Mouse (Mus musculus): ENCODE data around the gene Setd4. TPM values are rescaled to one million over a fixed set of nuclear protein-coding genes. Genes with fewer than 3 reads are reported as not detected.

The Setd4 gene
- total RNA-seq (2014; rRNA removed) (9.7 and 10.1 TPM in 2 replicates), polyA plus RNA-seq (2012; rRNA removed) (7.9 and 10.4 TPM in 2 replicates)

DNA sequence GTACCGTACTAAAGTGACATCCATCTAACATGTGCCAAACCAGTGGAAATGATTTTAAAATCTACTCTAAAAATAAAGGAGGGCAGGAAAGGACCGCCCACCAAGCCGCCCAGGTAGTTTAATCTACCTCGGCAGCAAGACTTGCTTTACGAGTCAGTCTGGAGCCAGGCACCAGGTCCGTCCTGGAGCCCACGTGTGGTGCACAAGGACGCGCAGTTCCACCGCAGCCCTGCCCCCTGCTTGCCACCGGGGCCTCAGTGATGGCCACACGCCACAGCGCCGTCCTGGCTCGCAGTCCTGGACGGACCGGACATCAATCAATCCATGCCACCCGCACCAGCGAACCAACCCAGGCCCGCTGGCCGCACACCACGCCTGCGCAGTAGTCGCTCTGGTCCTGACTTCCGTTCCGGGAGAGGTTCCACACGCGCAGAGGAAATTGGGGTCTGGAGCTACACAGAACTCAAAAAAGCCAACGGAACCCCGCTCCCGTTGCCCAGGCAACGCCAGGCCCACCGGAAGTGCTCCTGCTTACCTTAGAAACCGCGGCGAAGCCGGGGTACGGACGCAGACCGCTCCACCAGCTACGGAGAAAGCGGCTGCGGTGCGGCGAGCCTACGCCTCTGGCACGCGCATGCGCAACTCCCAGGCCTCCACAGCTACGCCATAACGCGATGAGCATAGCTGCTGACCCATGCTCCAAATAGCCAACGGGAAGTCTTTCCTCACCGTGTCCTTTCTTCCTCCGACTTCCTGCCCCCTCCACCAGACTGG lies at the start of gene Setd4:
TSS of gene Setd4 (minus strand) at position 625 of the 774 bp plus-strand sequence.
- Histone ChIP-seq H3K4me1 (ENCODE audit: control insufficient read depth, insufficient read depth, low read length) (peaks cover 12% of the 10 kb centered on the region), H3K4me3 (ENCODE audit: insufficient read depth, low read depth, low read length) (peak within 1 kb of the TSS; percentile 68), H3K27ac (replicated peaks; ENCODE audit: insufficient read depth, low read depth, low read length) (peak within 1 kb of the TSS; percentile 84), H3K36me3 (ENCODE audit: control insufficient read depth, insufficient read depth, low read length) (no peaks in the 10 kb centered on the region), H3K9ac (ENCODE audit: low read depth, low read length) (peak within 1 kb of the TSS; percentile 72), H3K27me3 (ENCODE audit: control insufficient read depth, insufficient read depth, low read length) (no peaks in the 10 kb centered on the region), H3K79me2 (ENCODE audit: control insufficient read depth, insufficient read depth, low read length) (no peaks in the 10 kb centered on the region)
- DNase-seq (ENCODE audit: extremely low read depth, low read depth, low spot score), result peak; percentile 95
- WGBS, result under 1% methylated on average over 55 of the region's 55 CpGs
- TF ChIP-seq CTCF (IDR thresholded peaks at IDR 0.05; ENCODE audit: low read depth, low read length) (no peak), POLR2A (IDR thresholded peaks at IDR 0.05; ENCODE audit: extremely low read depth, insufficient read depth, low read length) (peak; percentile 79; the same call in 1 of the 2 replicates)

DNA sequence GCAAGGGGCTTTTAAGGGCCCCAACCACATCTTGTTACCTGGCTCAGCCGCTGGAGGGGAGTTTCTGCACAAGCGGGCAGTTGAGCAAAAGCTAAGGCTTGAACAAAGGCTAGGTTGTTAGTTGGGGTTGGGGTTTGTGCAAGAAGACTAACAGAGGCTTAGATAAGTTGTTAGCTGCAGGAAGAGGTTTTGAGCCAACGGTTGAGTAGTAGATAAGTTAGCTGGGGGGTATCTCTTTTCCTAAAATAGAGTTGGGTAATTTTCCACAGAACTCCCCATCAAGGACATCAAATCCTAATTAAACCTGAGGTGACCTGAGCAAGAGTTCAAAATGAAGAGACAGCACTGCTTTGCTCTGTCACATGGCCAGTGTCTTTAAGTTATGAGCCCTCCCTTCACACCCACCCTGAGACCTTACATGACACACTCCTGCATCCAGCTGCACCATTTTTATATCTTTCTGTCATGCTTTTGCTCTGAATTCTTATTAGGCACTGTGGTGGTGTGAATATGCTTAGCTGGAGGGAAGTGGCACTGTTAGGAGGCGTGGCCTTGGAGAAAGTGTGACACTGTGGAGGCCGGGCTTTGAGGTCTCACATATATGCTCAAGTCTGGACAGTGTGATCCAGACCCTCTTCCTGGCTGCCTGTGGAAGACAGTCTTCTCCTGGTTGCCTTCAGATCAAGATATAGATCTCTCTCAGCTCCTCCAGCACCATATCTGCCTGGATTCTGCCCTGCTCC lies 44.7 kb upstream of the Setd4 start:
- WGBS, result 77% methylated on average over 5 of the region's 5 CpGs
- no peak for DNase-seq (ENCODE audit: extremely low read depth, low read depth, low spot score)

GRCm38 (mm10) chr16:93644006-93644405 lies 40.1 kb upstream of the Setd4 start:
- no peaks in the 10 kb centered on the region for H3K4me1 ChIP-seq (ENCODE audit: control insufficient read depth, insufficient read depth, low read length)
- no peaks in the 10 kb centered on the region for H3K79me2 ChIP-seq (ENCODE audit: control insufficient read depth, insufficient read depth, low read length)
- H3K36me3 ChIP-seq (ENCODE audit: control insufficient read depth, insufficient read depth, low read length), result no peaks in the 10 kb centered on the region
- no peak overlapping the region for H3K27ac ChIP-seq (replicated peaks; ENCODE audit: insufficient read depth, low read depth, low read length)
- no peaks in the 10 kb centered on the region for H3K27me3 ChIP-seq (ENCODE audit: control insufficient read depth, insufficient read depth, low read length)
- TF ChIP-seq POLR2A (IDR thresholded peaks at IDR 0.05; ENCODE audit: extremely low read depth, insufficient read depth, low read length) (no peak), CTCF (IDR thresholded peaks at IDR 0.05; ENCODE audit: low read depth, low read length) (no peak)
- H3K9ac ChIP-seq (ENCODE audit: low read depth, low read length), result no peak overlapping the region
- 38% methylated on average over 4 of the region's 4 CpGs for WGBS
- peak; percentile 8 for DNase-seq (ENCODE audit: extremely low read depth, low read depth, low spot score)
- H3K4me3 ChIP-seq (ENCODE audit: insufficient read depth, low read depth, low read length), result no peak overlapping the region

More for the DNA sequence above, 44.7 kb upstream of the Setd4 start:
- H3K4me1 ChIP-seq (ENCODE audit: control insufficient read depth, insufficient read depth, low read length), result no peaks in the 10 kb centered on the region
- TF ChIP-seq CTCF (IDR thresholded peaks at IDR 0.05; ENCODE audit: low read depth, low read length), result no peak
- no peak for TF ChIP-seq POLR2A (IDR thresholded peaks at IDR 0.05; ENCODE audit: extremely low read depth, insufficient read depth, low read length)
- H3K79me2 ChIP-seq (ENCODE audit: control insufficient read depth, insufficient read depth, low read length), result no peaks in the 10 kb centered on the region
- no peaks in the 10 kb centered on the region for H3K36me3 ChIP-seq (ENCODE audit: control insufficient read depth, insufficient read depth, low read length)
- H3K27me3 ChIP-seq (ENCODE audit: control insufficient read depth, insufficient read depth, low read length), result no peaks in the 10 kb centered on the region
- H3K27ac ChIP-seq (replicated peaks; ENCODE audit: insufficient read depth, low read depth, low read length), result no peak overlapping the region
- no peak overlapping the region for H3K9ac ChIP-seq (ENCODE audit: low read depth, low read length)
- H3K4me3 ChIP-seq (ENCODE audit: insufficient read depth, low read depth, low read length), result no peak overlapping the region

GRCm38 (mm10) chr16:93627761-93628400 lies 24.0 kb upstream of the Setd4 start, which contains the start of gene Gm5678:
Gene Gm5678 (plus strand): TSS chr16:93628097.
- WGBS, result 83% methylated on average over 23 of the region's 23 CpGs
- Histone ChIP-seq H3K4me3 (ENCODE audit: insufficient read depth, low read depth, low read length) (no peak within 1 kb of the TSS), H3K79me2 (ENCODE audit: control insufficient read depth, insufficient read depth, low read length) (no peaks in the 10 kb centered on the region), H3K27me3 (ENCODE audit: control insufficient read depth, insufficient read depth, low read length) (no peaks in the 10 kb centered on the region), H3K36me3 (ENCODE audit: control insufficient read depth, insufficient read depth, low read length) (no peaks in the 10 kb centered on the region), H3K9ac (ENCODE audit: low read depth, low read length) (no peak within 1 kb of the TSS), H3K27ac (replicated peaks; ENCODE audit: insufficient read depth, low read depth, low read length) (no peak within 1 kb of the TSS), H3K4me1 (ENCODE audit: control insufficient read depth, insufficient read depth, low read length) (no peaks in the 10 kb centered on the region)
- TF ChIP-seq CTCF (IDR thresholded peaks at IDR 0.05; ENCODE audit: low read depth, low read length), result no peak
- TF ChIP-seq POLR2A (IDR thresholded peaks at IDR 0.05; ENCODE audit: extremely low read depth, insufficient read depth, low read length), result no peak
- no peak for DNase-seq (ENCODE audit: extremely low read depth, low read depth, low spot score)

GRCm38 (mm10) chr16:93626745-93627144 lies 22.9 kb upstream of the Setd4 start:
- H3K27me3 ChIP-seq (ENCODE audit: control insufficient read depth, insufficient read depth, low read length), result no peaks in the 10 kb centered on the region
- DNase-seq (ENCODE audit: extremely low read depth, low read depth, low spot score), result peak; percentile 28
- TF ChIP-seq POLR2A (IDR thresholded peaks at IDR 0.05; ENCODE audit: extremely low read depth, insufficient read depth, low read length) (no peak), CTCF (IDR thresholded peaks at IDR 0.05; ENCODE audit: low read depth, low read length) (peak; percentile 70)
- WGBS, result 0% methylated on average over 1 of the region's 1 CpGs
- no peaks in the 10 kb centered on the region for H3K36me3 ChIP-seq (ENCODE audit: control insufficient read depth, insufficient read depth, low read length)
- H3K79me2 ChIP-seq (ENCODE audit: control insufficient read depth, insufficient read depth, low read length), result no peaks in the 10 kb centered on the region
- H3K27ac ChIP-seq (replicated peaks; ENCODE audit: insufficient read depth, low read depth, low read length), result no peak overlapping the region
- H3K4me1 ChIP-seq (ENCODE audit: control insufficient read depth, insufficient read depth, low read length), result no peaks in the 10 kb centered on the region
- no peak overlapping the region for H3K4me3 ChIP-seq (ENCODE audit: insufficient read depth, low read depth, low read length)
- no peak overlapping the region for H3K9ac ChIP-seq (ENCODE audit: low read depth, low read length)

Data from liver, adult 2 months (tissue).